Comparison of ENCODE assay signal across 8 mouse cellular contexts in the genomic region with DNA sequence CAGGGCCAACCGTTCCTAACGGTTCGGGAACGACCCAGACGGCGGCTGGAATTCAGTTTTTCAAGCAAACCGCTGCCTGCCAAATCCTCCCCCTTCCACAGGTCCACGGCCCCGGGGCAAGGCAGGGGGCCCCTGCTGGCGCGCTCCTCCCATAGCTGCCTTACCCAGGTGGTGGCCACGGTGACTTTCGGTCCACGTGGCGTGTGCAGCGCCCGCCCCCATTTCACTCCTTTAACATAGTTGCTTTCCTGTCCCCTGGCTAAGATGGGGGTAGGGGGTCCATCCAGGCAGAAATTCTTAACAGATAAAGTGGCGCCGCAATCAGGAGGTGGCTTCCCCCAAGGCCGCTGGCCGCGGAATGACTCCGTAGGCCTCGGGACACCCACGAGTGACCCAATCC. TPM values are rescaled to one million over a fixed set of nuclear protein-coding genes. Genes with fewer than 3 reads are reported as not detected.
A peak's percentile ranks its signal among the peaks of the same experiment; 100 is the strongest.
DNase-seq lines count a peak whose midpoint lies in the region; ATAC-seq and TF ChIP-seq lines count a peak whose summit lies in the region.

No protein-coding gene starts in this region.

- WGBS in limb, embryonic 15.5 days, result 7% methylated on average over 25 of the region's 25 CpGs
- WGBS in olfactory bulb, adult 2 months, result under 1% methylated on average over 25 of the region's 25 CpGs

- no peak overlapping the region for H3K27ac ChIP-seq in limb, embryonic 15.5 days
- peak overlapping the region; percentile 77 for H3K27ac ChIP-seq in olfactory bulb, adult 2 months (ENCODE audit: insufficient read depth, low read depth, low read length)

- no peaks in the 10 kb centered on the region for H3K9me3 ChIP-seq in limb, embryonic 15.5 days

- peak overlapping the region; percentile 88 for H3K4me2 ChIP-seq in limb, embryonic 15.5 days

- H3K9ac ChIP-seq in limb, embryonic 15.5 days, result no peak overlapping the region

- TF ChIP-seq POLR2A in olfactory bulb, adult 2 months (IDR thresholded peaks at IDR 0.05; ENCODE audit: insufficient read depth, low read depth, low read length), result no peak

- H3K4me1 ChIP-seq in limb, embryonic 15.5 days, result peaks cover 10% of the 10 kb centered on the region
- H3K4me1 ChIP-seq in olfactory bulb, adult 2 months (ENCODE audit: control insufficient read depth, insufficient read depth, low read length), result 0 out of 2 replicates have a peak, but pooled peaks cover 3% of the 10 kb centered on the region

- H3K4me3 ChIP-seq in limb, embryonic 15.5 days, result peak overlapping the region; percentile 51
- H3K4me3 ChIP-seq in olfactory bulb, adult 2 months (ENCODE audit: insufficient read depth, low read depth, low read length), result peak overlapping the region; percentile 79

- H3K27me3 ChIP-seq in limb, embryonic 15.5 days, result peaks cover 5% of the 10 kb centered on the region; the same call in 1 of the 2 replicates

- H3K36me3 ChIP-seq in limb, embryonic 15.5 days, result no peaks in the 10 kb centered on the region

- peak; percentile 45 for ATAC-seq in frontal cortex, adult (ENCODE audit: low TSS enrichment)
- ATAC-seq in limb, embryonic 15.5 days (ENCODE audit: insufficient number of reproducible peaks, low FRiP score, low TSS enrichment, low read depth), result no peak

- TF ChIP-seq CTCF in olfactory bulb, adult 2 months (IDR thresholded peaks at IDR 0.05; ENCODE audit: insufficient read depth, low read depth, low read length), result no peak

- no peak for DNase-seq in frontal cortex, postnatal 10 days (ENCODE audit: low spot score in 2 of 2)
- DNase-seq in thymus, postnatal 4 days, result peak; percentile 75
- DNase-seq in thymus, postnatal 25 days, result no peak
- DNase-seq in cerebellum, postnatal 4 days (ENCODE audit: low spot score in 2 of 2), result no peak
- no peak for DNase-seq in spleen, postnatal 4 days (ENCODE audit: low spot score in 2 of 2)

RNA-seq across cellular contexts. Expression of a gene that starts 0.5 kb away (rescaled TPM):
- 6.7 and 8.0 TPM in 2 replicates for polyA plus RNA-seq in limb, embryonic 15.5 days (2015; fragmentation: Nextera tagmentation; extraction: Ambion mirVana)
- polyA plus RNA-seq in olfactory bulb, adult 2 months (2012; ENCODE audit: insufficient read depth, insufficient read length, low replicate concordance, missing spikeins), result not detected in 2 replicates

RNA-seq across cellular contexts. Expression of a gene that starts 14.2 kb away (rescaled TPM):
- polyA plus RNA-seq in limb, embryonic 15.5 days (2015; fragmentation: Nextera tagmentation; extraction: Ambion mirVana), result 0.09 and 0.14 TPM in 2 replicates
- not detected in 2 replicates for polyA plus RNA-seq in olfactory bulb, adult 2 months (2012; ENCODE audit: insufficient read depth, insufficient read length, low replicate concordance, missing spikeins)

RNA-seq across cellular contexts. Expression of a gene that starts 30.6 kb away (rescaled TPM):
- polyA plus RNA-seq in limb, embryonic 15.5 days (2015; fragmentation: Nextera tagmentation; extraction: Ambion mirVana), result 63.2 and 64.0 TPM in 2 replicates
- polyA plus RNA-seq in olfactory bulb, adult 2 months (2012; ENCODE audit: insufficient read depth, insufficient read length, low replicate concordance, missing spikeins), result not detected in 2 replicates

RNA-seq across cellular contexts. Expression of a gene that starts 31.2 kb away (rescaled TPM):
- 0.38 and 0.42 TPM in 2 replicates for polyA plus RNA-seq in limb, embryonic 15.5 days (2015; fragmentation: Nextera tagmentation; extraction: Ambion mirVana)
- polyA plus RNA-seq in olfactory bulb, adult 2 months (2012; ENCODE audit: insufficient read depth, insufficient read length, low replicate concordance, missing spikeins), result not detected in 2 replicates

RNA-seq across cellular contexts. Expression of a gene that starts 39.9 kb away (rescaled TPM):
- polyA plus RNA-seq in limb, embryonic 15.5 days (2015; fragmentation: Nextera tagmentation; extraction: Ambion mirVana), result 2.3 and 2.9 TPM in 2 replicates
- polyA plus RNA-seq in olfactory bulb, adult 2 months (2012; ENCODE audit: insufficient read depth, insufficient read length, low replicate concordance, missing spikeins), result 118 TPM in 1 of 2 replicates, not detected in the other
